Mouse (Mus musculus) adrenal gland, postnatal 4 days (tissue): ENCODE measurements around the gene Ifrd1. TPM values are rescaled to one million over a fixed set of nuclear protein-coding genes. Genes with fewer than 3 reads are reported as not detected.

ENCODE experiments used
- DNase-seq, 2 experiments: peaks; one replicate each; pipeline ENCODE4 v3.0.0; 2021 to 2022; ENCODE audit warnings: low spot score in 2 of 2, mixed read lengths in 2 of 2
- total RNA-seq, 2 experiments: library from RNA; stranded (reverse); gene quantifications; 2 replicates each; pipeline ENCODE4 v1.2.3; 2021

Ifrd1 gene
- total RNA-seq, 2 experiments from 2014 or later = 169 to 176 TPM

GRCm38 (mm10) chr12:40244926-40245325 lies 3.4 kb downstream of the Ifrd1 start:
- no peak for DNase-seq

- DNase-seq = peak; percentile 38 to 60
These were observed 4.5 kb downstream of the Ifrd1 start for GRCm38 (mm10) chr12:40243821-40244221.

GRCm38 (mm10) chr12:40243241-40243640 lies 5.1 kb downstream of the Ifrd1 start:
- DNase-seq = no peak

- DNase-seq = no peak
These were observed 9.1 kb downstream of the Ifrd1 start for GRCm38 (mm10) chr12:40239161-40239560.

- no peak for DNase-seq
These were observed 16.1 kb downstream of the Ifrd1 start for GRCm38 (mm10) chr12:40232231-40232630.

- DNase-seq = no peak
These were observed 16.7 kb downstream of the Ifrd1 start for GRCm38 (mm10) chr12:40231632-40232031.

GRCm38 (mm10) chr12:40224171-40224880 lies 24.0 kb downstream of the Ifrd1 start:
- DNase-seq = no peak

GRCm38 (mm10) chr12:40223676-40224075 lies 24.6 kb downstream of the Ifrd1 start:
- DNase-seq = no peak

GRCm38 (mm10) chr12:40223082-40223619 lies 25.2 kb downstream of the Ifrd1 start:
- peak; percentile 96 to 97 for DNase-seq

GRCm38 (mm10) chr12:40222251-40223081 lies 25.8 kb downstream of the Ifrd1 start:
- DNase-seq = peak; percentile 75 to 90

- DNase-seq = no peak
These were observed 26.7 kb downstream of the Ifrd1 start for GRCm38 (mm10) chr12:40221611-40222010.

GRCm38 (mm10) chr12:40220896-40221295 lies 27.4 kb downstream of the Ifrd1 start:
- no peak for DNase-seq

GRCm38 (mm10) chr12:40220001-40220570 lies 28.2 kb downstream of the Ifrd1 start:
- DNase-seq = no peak

- DNase-seq = no peak
These were observed 29.8 kb downstream of the Ifrd1 start for GRCm38 (mm10) chr12:40218430-40218945.

GRCm38 (mm10) chr12:40217776-40218175 lies 30.5 kb downstream of the Ifrd1 start:
- no peak for DNase-seq

GRCm38 (mm10) chr12:40214888-40215876 lies 33.1 kb downstream of the Ifrd1 start:
- no peak for DNase-seq

GRCm38 (mm10) chr12:40209049-40209448 lies 39.3 kb downstream of the Ifrd1 start:
- DNase-seq = no peak

- no peak for DNase-seq
These were observed 40.4 kb downstream of the Ifrd1 start for GRCm38 (mm10) chr12:40207909-40208308.

- no peak for DNase-seq
These were observed 45.9 kb downstream of the Ifrd1 start for GRCm38 (mm10) chr12:40202161-40203035.
